Mouse (Mus musculus) kidney, postnatal 0 days (tissue): ENCODE results near the gene Kcnh7. TPM values are rescaled to one million over a fixed set of nuclear protein-coding genes. Genes with fewer than 3 reads are reported as not detected.

ENCODE experiments used
- ATAC-seq: fragments of 200-750 bp; cut with Nextera tagmentation; replicated peaks from 2 replicates; pipeline ENCODE4 v1.8.0; 2017; ENCODE audit warnings: low read depth, moderate number of reproducible peaks, moderate TSS enrichment, moderate library complexity; ENCODE audit not compliant: low FRiP score
- DNase-seq: peaks from one replicate; pipeline ENCODE4 v3.0.0-alpha.2; 2016; ENCODE audit warnings: low spot score
- H3K27ac ChIP-seq: fragments of 300-500 bp; sonication (generic); 2 replicates; pipeline ENCODE4 v1.5.1; 2014; ENCODE audit warnings: mild to moderate bottlenecking
- H3K27me3 ChIP-seq: fragments of 300-500 bp; sonication (generic); 2 replicates; pipeline ENCODE4 v1.6.1; 2014; ENCODE audit warnings: low read length, mixed read lengths; ENCODE audit not compliant: insufficient read depth
- H3K36me3 ChIP-seq: fragments of 300-500 bp; sonication (generic); 2 replicates; pipeline ENCODE4 v1.6.1; 2014; ENCODE audit warnings: low read length, mixed read lengths; ENCODE audit not compliant: insufficient read depth
- H3K4me1 ChIP-seq: fragments of 300-500 bp; sonication (generic); replicated peaks from 2 replicates; pipeline ENCODE4 v1.6.1; 2014; ENCODE audit warnings: antibody characterized with exemption, low read length, mixed read lengths; ENCODE audit not compliant: insufficient read depth
- H3K4me2 ChIP-seq: fragments of 300-500 bp; sonication (generic); 2 replicates; pipeline ENCODE4 v1.6.1; 2014; ENCODE audit warnings: mild to moderate bottlenecking, low read length, moderate library complexity, mixed read lengths
- H3K4me3 ChIP-seq: fragments of 300-500 bp; sonication (generic); replicated peaks from 2 replicates; pipeline ENCODE4 v1.5.1; 2014; ENCODE audit warnings: low read depth, low read length
- H3K9ac ChIP-seq: fragments of 300-500 bp; sonication (generic); 2 replicates; pipeline ENCODE4 v1.6.1; 2014; ENCODE audit warnings: low read depth, low read length
- H3K9me3 ChIP-seq: fragments of 300-500 bp; sonication (generic); replicated peaks from 2 replicates; pipeline ENCODE4 v1.6.1; 2016; ENCODE audit warnings: low read length, inconsistent platforms, mixed read lengths
- CTCF ChIP-seq: IDR thresholded peaks from 2 replicates; pipeline ENCODE4 v1.5.1; 2016; ENCODE audit warnings: antibody characterized with exemption, low read depth, mild to moderate bottlenecking, moderate library complexity
- WGBS: fragments of 180-500 bp; shearing (Covaris S2); extraction: QIAGEN DNeasy Blood & Tissue Kit; methylation state at CpG from one replicate; pipeline ENCODE4 v1.1.7; 2014; 5-methylcytosine and 5-hydroxymethylcytosine counted together
- polyA plus RNA-seq: library from polyadenylated mRNA; unstranded; fragments of >200 nt; fragmentation: Nextera tagmentation; extraction: Ambion mirVana; gene quantifications from 2 replicates; pipeline ENCODE4 v1.2.1, GENCODE M21; 2015

Kcnh7 gene
- polyA plus RNA-seq, 1 experiment from 2014 or later: 0.46 TPM

GRCm38 (mm10) chr2:62646671-62647289 lies 537.3 kb downstream of the Kcnh7 start:
- 0 out of 2 replicates have a peak, but pooled peaks have one; percentile 6 for ATAC-seq

GRCm38 (mm10) chr2:62646014-62646645 lies 538.0 kb downstream of the Kcnh7 start, which contains the start of gene Ifih1:
Gene Ifih1 (minus strand): TSS chr2:62646255.
- Histone ChIP-seq H3K4me1 (no peaks in the 10 kb centered on the region), H3K4me2 (peak within 1 kb of the TSS; percentile 62), H3K36me3 (no peaks in the 10 kb centered on the region), H3K9ac (peak within 1 kb of the TSS; percentile 70), H3K9me3 (no peaks in the 10 kb centered on the region), H3K4me3 (peak within 1 kb of the TSS; percentile 56), H3K27me3 (no peaks in the 10 kb centered on the region), H3K27ac (peak within 1 kb of the TSS; percentile 78)
- peak; percentile 67 for TF ChIP-seq CTCF
- peak; percentile 88 for ATAC-seq
- 0% methylated on average over 30 of the region's 30 CpGs for WGBS
- DNase-seq: peak; percentile 89

More at GRCm38 (mm10) chr2:62646671-62647289, 537.3 kb downstream of the Kcnh7 start:
- Histone ChIP-seq H3K9me3 (no peaks in the 10 kb centered on the region), H3K27me3 (no peaks in the 10 kb centered on the region), H3K4me3 (peak overlapping the region; percentile 56), H3K27ac (peak overlapping the region; percentile 78), H3K4me1 (no peaks in the 10 kb centered on the region), H3K4me2 (peak overlapping the region; percentile 62), H3K36me3 (no peaks in the 10 kb centered on the region), H3K9ac (peak overlapping the region; percentile 70; the same call in 1 of the 2 replicates)
- TF ChIP-seq CTCF: no peak; the same call in 1 of the 2 replicates
- 19% methylated on average over 6 of the region's 6 CpGs for WGBS
- peak; percentile 72 for DNase-seq

GRCm38 (mm10) chr2:62645475-62645874 lies 538.6 kb downstream of the Kcnh7 start:
- peak; percentile 51; the same call in 1 of the 2 replicates for ATAC-seq
- Histone ChIP-seq H3K4me2 (peak overlapping the region; percentile 62), H3K27me3 (no peaks in the 10 kb centered on the region), H3K27ac (peak overlapping the region; percentile 78), H3K9ac (peak overlapping the region; percentile 70), H3K4me1 (no peaks in the 10 kb centered on the region), H3K9me3 (no peaks in the 10 kb centered on the region), H3K4me3 (peak overlapping the region; percentile 56), H3K36me3 (no peaks in the 10 kb centered on the region)
- DNase-seq: peak; percentile 33
- 30% methylated on average over 12 of the region's 12 CpGs for WGBS
- TF ChIP-seq CTCF: no peak

- Histone ChIP-seq H3K4me1 (no peaks in the 10 kb centered on the region), H3K36me3 (no peaks in the 10 kb centered on the region), H3K4me3 (peak overlapping the region; percentile 56), H3K27ac (no peak overlapping the region), H3K9me3 (no peaks in the 10 kb centered on the region), H3K9ac (no peak overlapping the region), H3K4me2 (peak overlapping the region; percentile 62), H3K27me3 (no peaks in the 10 kb centered on the region)
- WGBS: 87% methylated on average over 5 of the region's 5 CpGs
- TF ChIP-seq CTCF: no peak
- DNase-seq (no peak), ATAC-seq (no peak)
Measured at GRCm38 (mm10) chr2:62644891-62645290, 539.2 kb downstream of the Kcnh7 start.
